Mouse (Mus musculus) gastrocnemius, postnatal 36 days (tissue): ENCODE measurements around the gene Gm13199. TPM values are rescaled to one million over a fixed set of nuclear protein-coding genes. Genes with fewer than 3 reads are reported as not detected.
A peak's percentile ranks its signal among the peaks of the same experiment; 100 is the strongest.

Experiments
- DNase-seq, 2 experiments: peaks; one replicate each; pipeline ENCODE4 v3.0.0; 2022
- intact Hi-C: fragments of 180-260 bp; cut with DNase I; formaldehyde crosslinking; loops from one replicate; pipeline ENCODE4 v1.15.1; 2025
- long read RNA-seq, 2 experiments: library from polyadenylated mRNA; stranded (forward); transcript quantifications; one replicate each; pipeline ENCODE4 v2.0.0; 2021
- total RNA-seq, 2 experiments: library from RNA; stranded (reverse); gene quantifications; 2 replicates each; pipeline ENCODE4 v1.2.3; 2021

The Gm13199 gene
- total RNA-seq: not detected
- long read RNA-seq, experiment 1: 0 reads
- long read RNA-seq, experiment 2: 0 reads

GRCm38 (mm10) chr2:5862834-5863233 is at the start of gene Gm13199:
Gm13199 (minus strand) TSS chr2:5862934.
- intact Hi-C loops: no loop called here

DNA sequence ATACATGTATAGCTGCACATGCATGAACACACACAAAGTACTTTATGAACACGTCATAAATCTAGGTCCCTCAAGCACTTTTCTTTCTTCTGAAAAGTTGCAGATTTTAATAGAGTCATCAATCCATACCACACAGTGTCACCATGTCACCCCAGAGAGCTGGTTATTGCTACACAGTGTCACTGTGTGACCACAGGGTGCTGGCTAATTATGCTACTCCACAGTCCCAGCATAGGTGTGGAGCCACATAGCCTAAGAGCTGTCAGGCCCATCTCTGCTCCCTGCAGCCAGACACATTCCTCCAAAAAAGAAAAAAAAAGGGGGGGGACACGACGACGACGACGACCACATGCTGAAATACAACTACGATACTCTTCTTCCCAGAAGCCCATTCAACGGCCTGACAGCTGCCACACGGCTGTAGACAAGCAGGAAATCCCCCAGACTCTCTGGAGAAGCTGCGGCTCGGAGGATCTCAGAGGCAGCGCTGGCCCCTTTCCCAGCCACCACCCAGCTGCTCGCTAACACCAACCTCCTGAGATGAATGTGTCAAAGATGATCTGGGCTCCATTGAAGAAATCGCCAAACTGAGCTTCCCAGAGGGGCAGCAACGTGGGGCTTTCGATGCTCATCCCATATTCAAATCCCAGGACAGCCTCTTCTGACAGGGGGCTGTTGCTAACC is 48.7 kb upstream of the Gm13199 start:
- intact Hi-C loops: no loop called here
- no peak for DNase-seq

More at GRCm38 (mm10) chr2:5862834-5863233, at the start of gene Gm13199:
- DNase-seq: no peak

GRCm38 (mm10) chr2:5906625-5907024 is 43.9 kb upstream of the Gm13199 start:
- intact Hi-C loops: no loop called here
- no peak for DNase-seq

DNA sequence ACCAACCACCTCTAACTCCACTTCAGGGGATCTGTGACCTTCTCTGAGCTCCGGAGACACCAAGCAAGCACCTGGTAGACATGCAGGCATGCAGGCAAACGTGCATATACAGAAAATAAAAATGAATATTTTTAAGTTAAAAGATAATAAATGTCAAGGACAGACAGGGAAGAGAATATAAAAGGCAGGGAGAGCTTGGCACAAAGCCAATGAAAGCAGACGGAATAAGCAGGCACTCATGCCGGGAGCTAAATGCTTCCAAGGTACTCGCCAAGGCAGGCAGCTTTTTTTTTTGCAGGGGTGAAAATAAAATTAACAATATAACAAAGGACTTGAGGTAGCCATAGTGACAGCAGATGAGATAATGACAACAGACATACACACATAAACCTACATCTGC is 43.4 kb upstream of the Gm13199 start:
- intact Hi-C loops: no loop called here
- no peak for DNase-seq

DNA sequence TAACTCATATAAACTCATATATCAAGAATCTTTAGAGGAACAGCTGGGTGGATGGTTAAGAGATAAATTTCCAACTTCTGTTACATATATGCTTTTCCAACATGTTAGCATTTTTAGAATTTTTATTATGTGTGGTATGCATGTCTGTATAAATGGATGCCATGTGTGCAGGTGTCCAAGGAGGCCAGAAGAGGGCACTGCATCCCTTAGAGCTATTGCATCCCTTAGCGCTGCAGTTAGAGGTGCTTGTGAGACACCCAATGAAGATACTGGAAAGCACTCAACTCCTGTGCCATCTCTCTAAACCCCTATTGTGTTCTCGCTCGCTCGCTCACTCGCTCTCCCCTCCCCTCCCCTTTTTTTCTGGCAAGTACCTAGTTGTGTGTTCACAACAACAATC is 37.4 kb upstream of the Gm13199 start:
- intact Hi-C loops: no loop called here
- no peak for DNase-seq

GRCm38 (mm10) chr2:5894843-5895570 is 32.3 kb upstream of the Gm13199 start, which contains the start of gene Sec61a2:
Sec61a2 (minus strand) TSS chr2:5895432.
- peak; percentile 99 to 100 for DNase-seq
- intact Hi-C loops: no loop called here

DNA sequence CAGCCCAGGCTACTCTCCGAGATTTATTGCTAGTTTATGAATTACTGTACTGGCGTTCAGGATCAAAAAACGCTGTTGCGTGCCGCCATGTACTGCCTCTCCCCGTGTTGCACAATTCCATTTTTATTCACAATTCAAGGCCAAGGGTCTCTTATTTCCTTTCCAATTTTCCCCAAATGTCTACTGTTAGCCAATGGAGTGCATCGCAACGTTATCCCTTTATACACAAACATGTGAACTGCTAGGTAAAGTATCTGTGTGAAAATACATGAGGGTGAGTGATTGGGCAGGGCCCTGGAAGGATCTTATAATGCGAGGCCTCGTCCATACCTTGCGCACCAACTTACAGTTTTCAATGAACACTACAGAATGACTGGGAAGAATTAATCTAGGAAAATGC is 31.6 kb upstream of the Gm13199 start:
- DNase-seq: no peak
- intact Hi-C loops: no loop called here

GRCm38 (mm10) chr2:5889412-5889811 is 26.7 kb upstream of the Gm13199 start:
- intact Hi-C loops: no loop called here
- DNase-seq: no peak

DNA sequence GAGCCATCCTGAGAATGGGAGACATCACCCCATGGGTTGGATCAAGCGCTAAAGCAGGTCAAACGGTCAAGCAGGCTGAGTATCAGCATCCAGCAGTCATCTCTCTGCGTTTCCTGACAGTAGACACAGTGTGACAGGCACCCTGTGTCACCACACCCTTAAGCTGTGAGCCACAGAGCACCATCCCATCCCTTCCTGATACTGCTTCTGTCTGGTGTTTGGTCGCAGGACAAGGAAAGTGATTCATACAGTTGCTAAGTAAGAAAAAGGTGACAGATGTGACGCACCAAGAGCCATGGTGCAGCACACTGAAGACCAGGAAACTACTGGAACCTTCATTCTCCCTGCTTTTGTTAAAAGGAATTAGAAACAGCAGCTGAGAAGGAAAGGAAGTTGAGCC is 26.1 kb upstream of the Gm13199 start:
- no peak for DNase-seq
- intact Hi-C loops: no loop called here

DNA sequence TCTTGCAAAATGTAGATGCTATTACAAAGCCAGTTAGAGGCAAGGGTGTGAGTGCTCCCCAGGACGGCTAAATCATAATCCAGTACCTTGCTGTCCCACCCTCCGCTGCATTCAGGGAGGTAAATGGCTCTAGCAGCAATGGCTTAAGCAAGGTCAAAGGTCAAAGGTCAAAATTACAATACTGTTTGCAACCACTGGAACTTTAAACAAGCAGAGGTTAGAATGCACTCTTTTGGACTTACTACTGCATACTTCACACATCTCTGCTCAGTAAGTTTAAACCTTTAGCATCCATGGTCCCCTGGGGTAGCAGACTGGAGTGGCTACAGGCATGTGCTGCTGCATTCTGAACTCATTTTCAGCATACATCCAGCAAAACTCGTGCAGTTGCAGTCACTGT is 14.7 kb upstream of the Gm13199 start:
- DNase-seq: no peak
- intact Hi-C loops: no loop called here

- intact Hi-C loops: no loop called here
- no peak for DNase-seq
Measured at GRCm38 (mm10) chr2:5869746-5870145, 7.0 kb upstream of the Gm13199 start.

DNA sequence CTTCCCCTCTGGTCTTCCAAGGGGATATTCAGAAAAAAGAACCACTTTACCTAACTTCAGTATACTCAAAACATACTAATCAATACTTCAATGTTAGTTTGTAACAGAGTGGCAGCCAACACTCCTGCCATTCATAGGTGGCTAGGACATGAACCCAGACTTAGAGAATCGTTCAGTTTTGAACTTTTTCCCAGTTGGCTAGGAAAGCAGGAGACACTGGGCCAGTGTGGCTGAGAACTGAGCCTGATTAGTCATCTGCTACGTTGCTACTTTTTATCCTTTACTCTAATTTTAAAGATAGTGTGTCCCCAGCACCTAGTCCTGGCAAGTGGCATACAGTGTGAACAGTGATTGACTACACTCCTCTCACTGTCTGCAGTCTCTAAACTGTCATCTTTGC is 4.9 kb upstream of the Gm13199 start:
- DNase-seq: no peak
- intact Hi-C loops: no loop called here

DNA sequence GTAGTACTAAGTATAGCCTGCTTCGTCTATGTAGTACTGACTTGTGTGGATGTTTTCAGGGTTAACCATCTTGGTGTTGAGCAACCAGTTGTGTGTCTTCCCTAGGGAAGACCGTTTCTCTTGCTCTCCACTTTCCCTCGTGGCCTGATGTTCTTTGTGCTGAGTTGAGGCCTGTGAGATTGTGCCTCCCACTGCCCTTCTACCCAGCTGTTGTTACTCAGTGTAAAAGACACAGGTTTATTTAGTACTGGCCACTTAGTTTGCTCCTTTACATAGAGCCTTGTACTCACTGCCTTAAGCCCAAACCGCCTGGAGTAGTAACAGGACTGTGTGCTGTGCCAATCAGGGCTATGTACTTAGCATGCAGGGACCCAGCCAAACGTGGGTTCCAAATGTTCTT is 10.9 kb downstream of the Gm13199 start:
- intact Hi-C loops: no loop called here
- no peak for DNase-seq

GRCm38 (mm10) chr2:5851116-5851515 is 11.6 kb downstream of the Gm13199 start:
- intact Hi-C loops: no loop called here
- DNase-seq: no peak

DNA sequence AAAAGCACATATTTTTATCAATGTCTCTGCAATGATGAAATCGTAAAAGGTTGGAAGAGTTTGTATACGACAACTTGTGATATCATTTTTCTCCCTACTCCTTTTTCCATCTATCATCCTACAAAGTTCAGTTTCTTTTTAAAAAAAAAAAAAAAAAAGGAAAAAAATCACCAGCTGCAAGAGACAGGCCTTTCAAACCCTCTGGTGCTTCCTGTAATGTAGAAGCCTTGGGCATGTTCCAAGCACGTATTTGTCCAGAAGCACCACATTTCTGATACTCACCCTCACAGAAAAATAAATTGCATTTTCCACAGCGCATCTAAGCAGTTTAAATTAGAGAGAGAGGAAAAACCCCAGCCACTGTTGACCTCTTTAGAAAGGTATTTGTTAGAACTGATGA is 16.9 kb downstream of the Gm13199 start:
- intact Hi-C loops: no loop called here
- no peak for DNase-seq

GRCm38 (mm10) chr2:5844873-5845631 is 17.7 kb downstream of the Gm13199 start, which contains the start of the genes Nudt5 and Cdc123:
Nudt5 (plus strand) TSS chr2:5845019.
Cdc123 (minus strand) TSS chr2:5845164.
- DNase-seq: peak; percentile 76 to 83
- intact Hi-C loops: no loop called here

DNA sequence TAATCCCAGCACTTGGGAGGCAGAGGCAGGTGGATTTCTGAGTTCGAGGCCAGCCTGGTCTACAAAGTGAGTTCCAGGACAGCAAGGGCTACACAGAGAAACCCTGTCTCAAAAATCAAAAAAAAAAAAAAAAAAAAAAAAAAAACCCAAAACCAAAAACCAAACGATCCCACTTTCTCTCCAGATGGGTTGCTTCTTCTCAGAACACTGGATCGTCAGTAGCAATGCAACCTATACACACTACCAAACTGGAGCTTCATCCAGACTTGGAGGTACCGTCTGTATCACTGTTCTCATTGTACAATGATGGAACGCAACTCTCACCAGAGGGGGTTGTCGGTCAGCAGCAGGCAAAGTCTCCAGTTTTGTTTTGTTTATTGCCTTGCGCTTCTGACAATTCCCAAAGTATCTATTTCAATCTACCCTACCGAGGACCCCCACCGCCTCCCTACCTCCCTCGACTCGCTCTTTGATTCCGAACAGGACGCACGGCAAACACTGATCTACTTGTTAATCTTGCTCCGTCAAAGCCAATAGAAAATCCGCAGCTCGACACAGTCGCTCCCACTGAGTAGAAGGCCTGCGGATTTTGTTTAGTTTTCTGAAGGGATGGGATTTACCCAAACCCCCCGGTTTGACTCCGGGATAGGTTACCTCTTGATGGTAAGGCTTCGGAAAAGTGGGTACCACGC is 18.4 kb downstream of the Gm13199 start:
- no peak for DNase-seq
- intact Hi-C loops: no loop called here

DNA sequence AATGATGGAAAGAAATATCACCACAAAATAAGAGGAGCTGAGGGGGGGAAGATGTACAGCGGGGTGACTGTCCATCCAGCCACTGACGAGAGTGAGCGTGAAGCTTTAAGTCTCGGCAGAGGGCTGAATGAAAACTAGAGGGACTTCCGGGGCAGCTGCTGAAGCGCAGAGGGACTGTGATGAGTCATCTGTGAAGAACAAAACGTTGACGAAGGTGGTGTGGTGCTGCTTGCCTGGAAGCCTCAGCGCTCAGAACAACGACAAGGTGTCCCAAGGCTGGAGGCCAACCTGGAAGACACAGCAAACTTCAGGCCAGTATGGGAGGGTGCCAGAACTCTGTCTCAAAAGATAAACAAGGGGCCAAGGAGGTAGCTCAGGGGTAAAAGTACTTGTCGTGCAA is 21.9 kb downstream of the Gm13199 start:
- intact Hi-C loops: no loop called here
- no peak for DNase-seq

DNA sequence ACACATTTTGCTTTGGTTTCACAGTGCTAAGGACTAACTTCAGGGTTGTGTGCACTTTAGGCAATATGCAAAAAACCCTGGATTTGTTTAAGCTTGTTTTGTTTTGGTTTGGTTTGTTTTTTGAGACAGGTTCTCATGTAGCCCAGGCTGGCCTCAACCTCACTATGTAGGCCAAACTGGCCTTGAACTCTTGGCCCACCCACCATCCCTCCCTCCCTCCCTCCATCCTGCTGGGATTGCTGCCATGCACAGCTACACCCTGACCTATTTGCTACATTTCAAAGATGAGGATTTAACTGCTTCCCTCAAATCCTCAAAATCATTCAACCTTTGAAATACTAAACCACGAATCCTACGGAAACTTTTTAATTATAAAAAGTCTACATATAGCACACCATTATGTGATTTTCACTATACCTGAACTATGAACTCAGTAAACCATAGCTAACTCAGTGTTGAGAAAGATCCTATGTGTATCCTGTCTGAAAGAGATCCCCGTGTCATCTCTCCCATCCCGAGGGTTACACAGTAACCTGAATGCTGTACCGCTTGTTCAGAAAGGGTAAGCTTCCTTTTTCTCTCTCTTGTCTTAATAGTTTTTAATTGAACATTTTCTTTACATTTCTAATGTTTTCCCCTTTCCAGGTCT is 37.3 kb downstream of the Gm13199 start:
- intact Hi-C loops: no loop called here
- DNase-seq: no peak

GRCm38 (mm10) chr2:5824685-5825084 is 38.0 kb downstream of the Gm13199 start:
- intact Hi-C loops: no loop called here
- DNase-seq: no peak
